Mouse (Mus musculus) c-Kit-negative CD71-positive TER-119-positive erythroid progenitor cells, embryonic 14.5 days (primary cell): ENCODE data around the gene Eaf2.

ENCODE experiments used
- DNase-seq: peaks from one replicate; pipeline ENCODE4 v3.0.0-alpha.2; 2013; ENCODE audit warnings: low read depth, low spot score

Eaf2 gene

GRCm38 (mm10) chr16:36874583-36875275, at the start of gene Eaf2, which contains the start of gene Golgb1:
Gene Eaf2, minus strand, starts transcription at chr16:36875003.
Gene Golgb1, plus strand, starts transcription at chr16:36875140.
- DNase-seq, result peak; percentile 99

- DNase-seq, result no peak
These were observed 49.5 kb upstream of the Eaf2 start for GRCm38 (mm10) chr16:36924312-36924711.

- DNase-seq, result no peak
These were observed 47.2 kb upstream of the Eaf2 start for GRCm38 (mm10) chr16:36921980-36922379.

GRCm38 (mm10) chr16:36921067-36921613, 46.3 kb upstream of the Eaf2 start:
- DNase-seq, result no peak

- DNase-seq, result no peak
These were observed 45.6 kb upstream of the Eaf2 start for GRCm38 (mm10) chr16:36920410-36920809.

GRCm38 (mm10) chr16:36918505-36918904, 43.7 kb upstream of the Eaf2 start:
- no peak for DNase-seq

- no peak for DNase-seq
These were observed 39.4 kb upstream of the Eaf2 start for GRCm38 (mm10) chr16:36914195-36914594.

GRCm38 (mm10) chr16:36912311-36912710, 37.5 kb upstream of the Eaf2 start:
- DNase-seq, result no peak

- DNase-seq, result no peak
These were observed 37.1 kb upstream of the Eaf2 start for GRCm38 (mm10) chr16:36911909-36912308.

- no peak for DNase-seq
These were observed 28.4 kb upstream of the Eaf2 start for GRCm38 (mm10) chr16:36903156-36903555.

GRCm38 (mm10) chr16:36896712-36897111, 21.9 kb upstream of the Eaf2 start:
- DNase-seq, result no peak

- no peak for DNase-seq
These were observed 18.5 kb upstream of the Eaf2 start for GRCm38 (mm10) chr16:36893317-36893716.

GRCm38 (mm10) chr16:36891415-36891814, 16.6 kb upstream of the Eaf2 start:
- no peak for DNase-seq

- DNase-seq, result peak; percentile 79
These were observed 15.8 kb upstream of the Eaf2 start for GRCm38 (mm10) chr16:36890559-36890958.

GRCm38 (mm10) chr16:36887546-36887945, 12.7 kb upstream of the Eaf2 start:
- no peak for DNase-seq

GRCm38 (mm10) chr16:36885912-36886311, 11.1 kb upstream of the Eaf2 start:
- DNase-seq, result no peak

GRCm38 (mm10) chr16:36884881-36885280, 10.1 kb upstream of the Eaf2 start:
- DNase-seq, result no peak

- DNase-seq, result no peak
These were observed 8.0 kb upstream of the Eaf2 start for GRCm38 (mm10) chr16:36882737-36883343.

GRCm38 (mm10) chr16:36877316-36877715, 2.5 kb upstream of the Eaf2 start:
- DNase-seq, result no peak

GRCm38 (mm10) chr16:36875276-36875851, 561 bp upstream of the Eaf2 start:
- DNase-seq, result no peak

- no peak for DNase-seq
These were observed 5.4 kb downstream of the Eaf2 start for GRCm38 (mm10) chr16:36869442-36869841.

GRCm38 (mm10) chr16:36863585-36863984, 11.2 kb downstream of the Eaf2 start:
- no peak for DNase-seq

- no peak for DNase-seq
These were observed 23.6 kb downstream of the Eaf2 start for GRCm38 (mm10) chr16:36851202-36851601.
